Mouse (Mus musculus) layer of hippocampus, adult 2 months (tissue): ENCODE measurements around the gene Ccdc146. TPM values are rescaled to one million over a fixed set of nuclear protein-coding genes. Genes with fewer than 3 reads are reported as not detected.
A peak's percentile ranks its signal among the peaks of the same experiment; 100 is the strongest.
"Not testable (repeated sequence)": the region's sequence is repeated elsewhere in the genome, so short reads cannot be mapped to it uniquely, and the experiment has no call there.

Source experiments
- DNase-seq, 2 experiments: peaks; one replicate each; pipeline ENCODE4 v3.0.0; 2022; ENCODE audit warnings: low spot score in 2 of 2
- H3K27ac ChIP-seq: fragments of 200-600 bp; 2 replicates; pipeline ENCODE4 v1.8.1; 2022
- H3K4me3 ChIP-seq: fragments of 200-600 bp; 2 replicates; pipeline ENCODE4 v1.8.1; 2022; ENCODE audit warnings: mild to moderate bottlenecking
- CTCF ChIP-seq: fragments of 200-600 bp; conservative IDR thresholded peaks from 2 replicates; pipeline ENCODE4 v1.8.1; 2022; ENCODE audit warnings: antibody characterized with exemption, mild to moderate bottlenecking, moderate library complexity
- total RNA-seq, 2 experiments: library from RNA; stranded (reverse); gene quantifications; 2 replicates each; pipeline ENCODE4 v1.2.3; 2021

Ccdc146 gene
- total RNA-seq, 2 experiments from 2014 or later, result 0.20 to 0.28 TPM

DNA sequence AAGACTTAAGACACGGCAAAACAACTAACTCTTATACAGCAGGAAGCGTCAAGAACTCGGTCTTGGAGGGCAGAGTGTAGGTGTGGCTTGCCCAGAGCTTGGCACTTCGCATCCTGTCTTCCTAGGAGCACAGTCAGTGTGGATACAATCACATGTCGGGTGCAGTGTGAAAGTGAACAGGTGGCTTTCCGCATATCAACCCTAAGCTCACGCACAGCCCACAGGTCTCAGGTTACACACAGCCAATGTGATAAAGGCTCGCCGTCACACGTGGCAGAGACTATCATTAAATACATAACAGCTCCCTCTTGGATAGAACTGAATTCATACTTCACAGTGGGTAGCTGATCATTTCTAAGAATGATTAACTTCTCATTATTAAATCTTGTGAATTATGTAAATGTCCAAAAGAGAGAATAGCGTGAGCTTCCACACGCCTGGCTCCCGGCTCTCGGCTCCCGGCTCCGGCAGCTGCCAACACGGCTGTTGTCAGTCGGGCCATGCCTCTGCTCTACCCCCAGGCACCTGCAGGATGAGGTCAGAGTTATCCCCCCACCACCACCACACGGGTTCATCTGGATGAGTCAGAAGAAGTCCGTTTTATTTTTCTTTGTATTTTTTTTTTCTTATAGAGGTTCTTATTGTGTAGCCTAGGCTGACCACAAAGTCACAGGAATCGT lies 125.3 kb downstream of the Ccdc146 start:
- TF ChIP-seq CTCF, result no peak
- DNase-seq, result no peak
- Histone ChIP-seq H3K27ac (no peak overlapping the region), H3K4me3 (no peak overlapping the region)

DNA sequence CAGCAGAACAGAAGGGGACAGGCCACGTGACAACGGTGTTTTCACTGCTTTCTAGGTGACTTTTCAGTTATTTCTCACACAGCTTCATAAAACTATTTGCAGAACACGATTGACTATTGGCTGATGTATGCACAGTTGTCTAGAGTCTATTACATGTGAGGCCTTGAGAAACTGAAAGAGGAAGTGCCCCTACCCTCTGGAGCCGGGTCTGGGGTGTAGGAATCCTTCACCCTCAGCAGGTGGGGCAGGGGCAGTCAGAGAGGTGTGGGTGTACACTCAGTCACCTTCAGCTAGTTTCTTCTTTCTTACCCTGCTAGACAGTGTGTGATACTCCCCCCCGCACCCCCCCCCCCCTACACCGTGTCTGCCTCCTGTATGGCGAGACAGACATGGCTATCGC lies 128.8 kb downstream of the Ccdc146 start:
- Histone ChIP-seq H3K4me3 (no peak overlapping the region), H3K27ac (no peak overlapping the region)
- no peak for TF ChIP-seq CTCF
- no peak for DNase-seq

DNA sequence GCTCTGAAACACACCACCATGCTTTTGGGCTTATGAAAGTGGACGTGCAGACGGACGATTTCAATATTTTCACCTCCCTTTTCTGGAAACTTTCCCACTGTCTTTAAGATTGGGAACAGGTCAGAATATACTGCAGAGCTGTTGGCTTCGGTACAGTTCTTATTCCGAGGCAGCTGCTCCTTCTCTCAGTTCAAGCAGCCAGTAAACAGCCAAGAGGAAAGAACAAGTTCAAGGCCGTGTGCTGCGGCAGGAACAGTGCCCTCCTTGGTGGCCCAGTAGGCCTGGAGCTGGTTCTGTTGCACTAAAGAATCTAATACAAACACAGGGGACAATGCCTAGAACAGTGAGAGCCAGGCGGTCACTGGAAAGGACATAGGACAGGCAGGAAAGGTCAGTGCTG lies 133.9 kb downstream of the Ccdc146 start:
- Histone ChIP-seq H3K4me3 (no peak overlapping the region), H3K27ac (no peak overlapping the region)
- DNase-seq, result no peak
- no peak for TF ChIP-seq CTCF

DNA sequence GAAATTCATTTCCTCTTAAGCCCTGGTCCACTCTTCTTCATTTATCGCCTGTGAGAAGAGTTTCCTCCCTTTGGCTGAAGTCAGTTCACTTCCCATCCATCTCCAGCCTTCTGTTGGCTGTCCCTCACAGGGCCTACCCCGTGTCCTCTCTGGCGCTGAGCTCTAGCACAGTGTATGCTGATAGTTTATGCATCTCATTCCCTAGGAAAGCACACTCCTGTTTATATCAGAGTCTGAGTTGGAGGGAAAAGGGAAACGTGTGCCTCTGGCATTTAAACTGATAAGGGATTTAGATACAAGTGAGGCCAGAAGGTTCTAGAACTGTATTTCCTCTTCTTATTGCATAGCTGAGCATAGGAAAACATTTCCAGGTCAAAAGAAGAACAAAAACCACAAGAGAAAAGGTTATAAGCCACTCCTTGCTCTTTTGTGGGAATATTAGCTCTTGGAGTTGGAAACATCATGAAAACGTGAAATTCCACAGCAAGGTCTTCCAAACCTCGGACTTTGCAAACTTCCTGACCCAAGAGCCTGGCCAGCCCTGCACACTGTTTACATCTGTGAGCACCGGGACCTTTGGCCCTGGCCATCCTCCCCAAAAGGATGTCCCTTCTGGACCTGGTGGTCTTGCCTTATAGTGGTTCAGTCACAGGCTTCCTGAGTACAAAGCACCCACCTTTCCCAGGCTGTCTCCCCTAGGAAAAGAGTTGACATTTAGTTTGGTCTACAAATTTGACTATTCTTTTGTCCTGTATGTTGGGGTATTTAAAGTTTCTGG lies 135.6 kb downstream of the Ccdc146 start:
- no peak for DNase-seq
- H3K27ac ChIP-seq, result no peak overlapping the region
- TF ChIP-seq CTCF, result no peak
- no peak overlapping the region for H3K4me3 ChIP-seq

DNA sequence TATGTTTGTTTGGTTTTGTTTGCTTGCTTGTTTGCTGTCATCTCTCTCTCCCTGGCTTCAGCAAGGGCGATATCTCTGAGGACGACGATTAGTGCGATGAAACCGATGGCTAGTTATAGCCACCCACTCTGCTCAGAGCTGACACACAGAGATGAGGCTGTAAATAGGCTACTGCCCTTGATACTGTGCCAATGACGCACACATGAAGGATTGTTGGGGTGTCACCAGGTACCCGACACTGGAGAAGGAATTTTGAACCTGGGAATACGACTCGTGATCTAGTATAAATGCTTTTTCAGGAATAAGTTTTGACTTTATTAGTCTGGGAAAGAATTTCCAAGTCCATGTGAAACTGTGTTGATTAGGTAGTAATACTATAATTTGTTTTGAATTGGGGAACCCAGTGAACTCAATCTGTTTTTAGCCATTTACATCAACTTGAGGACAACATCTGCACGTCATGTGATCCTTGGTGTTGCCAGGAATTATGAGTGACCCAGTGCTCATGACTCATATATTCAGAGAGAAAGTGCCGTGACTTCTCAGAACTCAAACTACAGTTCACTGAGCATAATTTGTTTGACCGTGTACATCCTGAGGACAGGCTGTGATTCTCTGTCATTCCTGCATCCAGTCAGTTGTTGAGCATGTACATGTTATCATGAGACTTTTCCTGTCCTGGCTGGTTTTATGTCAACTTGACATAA lies 141.0 kb downstream of the Ccdc146 start:
- TF ChIP-seq CTCF, result no peak

DNA sequence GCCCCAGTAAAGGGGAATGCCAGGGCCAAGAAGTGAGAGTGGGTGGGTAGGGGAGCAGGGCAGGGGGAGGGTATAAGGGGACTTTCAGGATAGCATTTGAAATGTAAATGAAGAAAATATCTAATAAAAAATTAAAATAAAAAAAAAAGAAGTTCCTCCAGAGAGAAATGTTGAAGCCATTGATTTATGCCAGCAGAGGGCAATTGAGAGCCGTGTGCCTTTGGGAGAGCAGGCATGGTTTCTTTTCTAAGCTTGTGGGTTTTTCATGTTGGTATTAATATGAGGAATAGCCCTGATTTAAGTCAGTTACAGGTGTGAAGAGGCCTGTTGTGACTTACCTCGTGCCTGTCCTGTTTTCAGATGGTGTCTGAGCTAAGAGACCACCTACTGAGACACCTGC lies 146.8 kb downstream of the Ccdc146 start:
- not testable (repeated sequence) for H3K27ac ChIP-seq, H3K4me3 ChIP-seq, DNase-seq
- TF ChIP-seq CTCF, result peak; percentile 76

More for the DNA sequence above, 141.0 kb downstream of the Ccdc146 start:
- Histone ChIP-seq H3K27ac (no peak overlapping the region), H3K4me3 (no peak overlapping the region)
- no peak for DNase-seq

DNA sequence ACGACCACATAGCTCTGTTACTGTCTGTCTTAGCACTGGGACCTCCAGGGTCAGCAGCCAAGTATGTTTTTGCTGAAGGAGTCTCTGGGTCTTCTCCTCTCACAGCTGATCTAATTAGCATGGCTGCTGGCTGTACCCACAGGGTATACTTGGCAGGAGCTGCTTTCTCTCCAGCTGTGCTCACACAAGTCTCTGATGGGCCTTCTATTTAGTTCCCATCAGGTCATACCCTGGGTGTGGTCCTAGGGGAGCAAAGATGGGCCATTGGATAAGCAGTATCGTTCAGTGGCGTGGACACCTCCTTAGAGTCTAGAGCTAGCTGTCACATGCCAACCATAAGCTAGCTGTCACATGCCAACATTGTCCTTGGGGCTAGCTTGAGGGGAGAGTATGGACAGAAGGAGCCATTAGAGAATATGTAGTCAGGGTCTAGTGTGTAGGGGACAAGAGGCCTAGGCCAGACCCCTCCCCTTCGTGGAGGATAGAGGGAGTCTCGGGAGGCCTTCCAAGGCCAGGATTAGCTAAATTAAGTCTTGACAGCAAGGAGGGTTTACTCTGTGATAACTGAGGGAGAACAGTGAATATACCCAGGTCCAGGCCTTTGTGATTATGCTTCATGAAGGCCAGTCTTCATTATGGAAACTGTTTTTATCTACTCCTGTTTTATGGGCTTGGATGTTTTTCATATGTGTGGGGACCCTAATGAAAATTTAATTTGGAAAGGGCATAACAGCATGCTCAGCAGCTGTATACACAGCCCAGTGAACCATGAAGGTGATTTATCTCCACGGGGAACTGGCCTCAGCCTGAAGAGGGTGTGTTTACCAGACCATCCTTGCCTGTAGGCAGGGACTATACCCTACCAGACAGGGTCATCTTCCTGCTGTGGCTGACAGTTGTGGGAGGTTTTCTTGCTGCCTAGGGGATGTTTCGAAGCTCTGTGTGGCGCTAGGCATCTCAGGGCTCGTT lies 152.8 kb downstream of the Ccdc146 start:
- no peak overlapping the region for H3K27ac ChIP-seq
- DNase-seq, result no peak
- no peak for TF ChIP-seq CTCF
- no peak overlapping the region for H3K4me3 ChIP-seq

DNA sequence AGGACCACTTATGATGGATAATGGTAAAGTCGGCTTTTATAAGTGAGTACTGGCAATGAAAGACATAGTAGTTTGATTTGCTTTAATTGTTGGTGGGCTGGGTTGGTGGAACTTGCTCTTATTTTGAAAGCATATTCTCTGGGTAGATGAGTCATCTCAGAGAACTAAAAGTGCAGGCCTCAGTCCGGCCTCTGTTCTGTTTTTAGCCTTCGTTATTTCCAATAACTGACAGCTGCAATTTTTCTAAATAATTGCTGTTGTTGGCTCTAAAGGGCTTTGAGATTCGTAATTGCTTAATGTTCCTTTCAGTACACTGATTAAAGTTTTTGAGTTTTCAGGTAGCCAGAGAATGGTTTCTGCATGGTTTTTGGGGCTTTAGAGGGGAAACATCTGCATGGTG lies 153.7 kb downstream of the Ccdc146 start:
- no peak overlapping the region for H3K4me3 ChIP-seq
- no peak overlapping the region for H3K27ac ChIP-seq
- DNase-seq, result no peak
- no peak for TF ChIP-seq CTCF

DNA sequence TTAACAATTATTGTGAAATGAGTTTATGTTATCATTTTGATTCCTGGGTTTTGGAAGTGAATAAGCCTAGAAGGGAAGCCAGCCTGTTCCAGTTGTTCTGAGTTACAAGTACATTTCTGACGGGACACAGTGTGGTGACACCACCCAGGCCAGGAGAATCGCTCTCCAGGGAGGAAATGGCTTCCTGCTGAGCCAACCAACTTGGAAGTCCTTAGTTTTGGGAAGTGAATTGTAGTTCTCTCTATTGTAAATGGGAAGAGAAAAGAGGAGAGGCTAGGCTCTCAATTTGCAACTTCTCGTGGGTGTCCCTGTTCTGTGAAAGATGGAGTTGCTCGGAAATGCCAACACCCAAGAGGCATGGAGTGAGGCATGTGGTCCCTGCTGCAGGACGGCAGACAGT lies 155.0 kb downstream of the Ccdc146 start:
- H3K4me3 ChIP-seq, result no peak overlapping the region
- DNase-seq, result no peak
- H3K27ac ChIP-seq, result no peak overlapping the region
- TF ChIP-seq CTCF, result no peak

DNA sequence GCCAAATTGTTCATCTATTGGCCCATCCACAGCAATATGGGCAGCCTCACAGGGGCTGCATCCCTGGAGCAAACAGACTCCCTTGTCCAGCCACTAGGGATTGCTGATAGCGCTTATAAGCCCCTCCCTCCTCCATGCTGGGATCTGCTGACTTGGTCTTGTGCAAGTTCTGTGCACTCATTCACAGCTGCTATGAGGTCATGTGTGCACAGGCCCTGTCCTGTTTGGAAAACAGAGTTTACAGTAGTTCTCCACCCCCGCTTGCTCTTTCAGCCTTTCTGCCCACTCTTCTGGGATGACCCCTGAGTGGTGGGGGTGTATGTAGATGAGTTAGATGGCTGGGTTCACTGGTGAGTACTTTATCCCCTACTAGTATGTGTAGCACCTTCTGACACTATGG lies 157.4 kb downstream of the Ccdc146 start:
- no peak for TF ChIP-seq CTCF
- no peak for DNase-seq
- Histone ChIP-seq H3K4me3 (no peak overlapping the region), H3K27ac (no peak overlapping the region)

DNA sequence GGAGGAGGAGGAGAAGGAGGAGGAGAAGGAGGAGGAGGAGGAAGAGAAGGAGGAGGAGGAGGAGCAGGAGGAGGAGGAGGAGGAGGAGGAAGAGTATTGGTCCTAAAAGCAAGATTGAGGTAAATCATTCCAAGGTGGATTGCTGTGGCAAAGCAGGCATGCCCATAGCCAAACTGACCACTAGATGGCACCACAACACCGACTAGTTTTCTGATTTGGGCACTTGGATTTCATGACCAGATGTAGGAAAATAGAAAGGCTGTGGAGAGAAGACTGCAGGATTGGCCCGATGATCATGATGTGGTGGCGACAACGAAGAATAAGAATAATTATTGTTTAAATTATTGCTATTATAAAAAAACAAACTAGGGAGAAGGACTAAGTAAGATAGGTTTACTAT lies 159.4 kb downstream of the Ccdc146 start:
- DNase-seq, result peak; percentile 85 to 91
- peak; percentile 84 for TF ChIP-seq CTCF
- H3K27ac ChIP-seq, result no peak overlapping the region

DNA sequence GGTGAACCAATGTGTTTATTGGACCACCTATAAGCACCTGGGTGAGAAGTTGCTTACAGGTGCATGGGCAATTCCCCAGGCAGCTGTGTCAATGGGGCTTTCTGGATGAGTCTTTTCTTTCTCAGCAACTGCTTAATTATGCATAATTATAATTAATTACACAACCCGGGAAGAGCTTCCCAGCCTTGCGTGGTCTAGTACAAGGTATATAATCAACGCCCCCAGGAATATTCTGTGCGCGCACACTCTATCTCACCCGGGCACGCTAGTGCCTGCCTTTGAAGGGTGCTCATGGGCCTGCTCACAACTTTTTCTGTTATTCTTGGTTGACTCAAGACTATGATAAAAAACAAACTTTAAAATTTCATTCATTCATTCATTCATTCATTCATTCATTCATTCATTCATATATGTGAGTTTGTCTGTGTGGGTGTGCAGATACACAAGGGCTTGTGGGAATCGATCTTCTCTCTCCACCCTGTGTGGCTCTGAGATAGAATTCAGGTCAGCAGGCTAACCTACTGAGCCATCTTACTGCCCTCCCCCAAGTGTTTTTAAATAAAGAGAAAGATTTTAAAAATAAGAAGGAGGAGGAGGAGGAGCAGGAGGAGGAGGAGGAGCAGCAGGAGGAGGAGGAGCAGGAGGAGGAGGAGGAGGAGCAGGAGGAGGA lies 160.0 kb downstream of the Ccdc146 start:
- Histone ChIP-seq H3K27ac (peak overlapping the region; percentile 72), H3K4me3 (no peak overlapping the region)
- no peak for TF ChIP-seq CTCF
- no peak for DNase-seq

More for the DNA sequence above, 159.4 kb downstream of the Ccdc146 start:
- H3K4me3 ChIP-seq, result no peak overlapping the region
